Mouse (Mus musculus): ENCODE measurements at regions not wholly inside any gene's neighbourhood (a gene's known extent, or its start where the extent isn't known, plus 50 kb on each side); places are given as distances from the start of the nearest gene placed in this dataset.

GRCm38 (mm10) chrX:115897668-115898067 lies 551.1 kb upstream of the Cpxcr1 start:
- peak in 1 of 2 experiments; percentile 1 for DNase-seq (ENCODE audit: extremely low spot score in 1 of 2, low spot score in 1 of 2)

GRCm38 (mm10) chrX:115929461-115929860 lies 519.3 kb upstream of the Cpxcr1 start:
- DNase-seq (ENCODE audit: extremely low spot score in 1 of 2, low spot score in 1 of 2), result no peak

Measured in frontal cortex, adult 2 months (tissue).